Comparison of ENCODE assay signal across 1 mouse cellular context in genomic region chr7:25214172-25214571, GRCm38 (mm10).
TF ChIP-seq lines count a peak whose summit lies in the region.

No protein-coding gene starts in this region.

TF ChIP-seq in ES-E14, 5 proteins besides CTCF, POLR2A, EP300 and RAD21:
- TF ChIP-seq CHD2 (IDR thresholded peaks at IDR 0.05; ENCODE audit: low read depth, low read length): no peak
- no peak for TF ChIP-seq MAFK (IDR thresholded peaks at IDR 0.05; ENCODE audit: insufficient read depth, low read depth, low read length)
